Mouse (Mus musculus) c-Kit-positive CD71-positive TER-119-positive erythroid progenitor cells, embryonic 14.5 days (primary cell): ENCODE data around the gene Pomt1.

Experiments used
- DNase-seq: peaks from one replicate; pipeline ENCODE4 v3.0.0-alpha.2; 2013; ENCODE audit warnings: low spot score

The Pomt1 gene

DNA sequence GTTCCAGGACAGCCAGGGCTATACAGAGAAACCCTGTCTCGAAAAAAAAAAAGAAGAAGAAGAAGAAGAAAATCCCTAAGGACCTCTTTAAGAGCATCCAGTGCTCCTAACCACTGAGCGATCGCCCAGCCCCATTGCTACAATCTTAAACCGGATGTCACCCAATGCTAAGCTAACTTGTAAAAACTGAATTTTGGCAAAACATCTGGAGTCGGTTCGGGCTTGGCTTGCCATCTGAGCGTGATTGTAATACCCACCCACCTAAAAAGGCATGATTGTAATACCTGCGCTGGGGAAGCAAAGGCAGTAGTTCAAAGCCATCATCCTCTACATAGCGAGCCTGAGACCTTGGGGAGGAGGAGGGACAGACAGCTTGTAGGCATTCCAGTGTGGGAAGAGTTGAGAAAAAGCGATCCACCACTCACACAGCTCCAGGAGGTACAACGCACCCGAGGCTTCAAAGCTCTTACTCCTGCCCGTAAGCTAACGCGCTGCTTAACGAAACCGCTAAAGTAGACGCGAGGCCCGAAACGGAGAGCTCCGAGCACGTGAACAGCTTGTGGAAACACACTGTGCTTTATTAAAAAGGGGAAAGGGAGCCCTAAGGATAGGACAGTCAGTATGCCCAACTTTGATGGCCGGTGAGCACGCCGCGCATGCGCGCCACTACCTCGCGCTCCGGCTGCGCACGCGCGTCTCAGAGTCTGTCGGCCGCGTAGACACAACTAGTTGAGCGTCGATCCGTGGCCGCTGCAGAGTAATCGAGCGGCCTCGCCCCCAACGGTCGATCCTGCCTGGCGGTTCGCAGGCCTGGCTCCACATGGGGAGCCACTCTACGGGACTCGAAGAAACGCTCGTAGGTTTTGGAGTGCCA lies at the start of gene Pomt1:
Pomt1 (plus strand) TSS at position 705 of the 874 bp plus-strand sequence.
- peak; percentile 93 for DNase-seq

DNA sequence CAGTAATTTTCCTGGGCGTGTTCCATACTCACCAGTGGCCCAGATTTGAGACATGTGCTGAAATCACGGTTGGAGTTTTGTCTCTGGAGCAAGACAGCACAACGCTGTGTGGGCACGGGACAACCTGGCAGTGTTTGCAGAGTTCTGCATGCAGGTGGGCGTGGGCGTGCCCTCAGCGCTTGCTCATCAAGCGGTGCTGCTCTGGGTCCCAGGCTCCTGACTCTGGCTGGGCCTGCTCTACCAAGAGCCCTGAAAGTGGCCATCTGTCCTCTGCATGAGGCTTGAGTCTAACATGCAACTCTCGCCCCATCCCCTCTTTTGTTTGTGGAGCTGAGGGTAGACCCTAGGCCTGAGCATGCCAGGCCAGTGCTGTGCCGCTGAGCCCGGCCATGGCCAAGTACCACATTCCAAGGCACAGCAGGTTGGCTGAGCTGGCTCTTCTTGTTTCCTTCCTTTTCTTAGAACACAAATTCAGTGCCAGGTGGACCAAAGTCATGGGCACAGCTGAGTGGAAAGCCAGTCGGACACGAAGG lies 49.3 kb upstream of the Pomt1 start:
- no peak for DNase-seq

DNA sequence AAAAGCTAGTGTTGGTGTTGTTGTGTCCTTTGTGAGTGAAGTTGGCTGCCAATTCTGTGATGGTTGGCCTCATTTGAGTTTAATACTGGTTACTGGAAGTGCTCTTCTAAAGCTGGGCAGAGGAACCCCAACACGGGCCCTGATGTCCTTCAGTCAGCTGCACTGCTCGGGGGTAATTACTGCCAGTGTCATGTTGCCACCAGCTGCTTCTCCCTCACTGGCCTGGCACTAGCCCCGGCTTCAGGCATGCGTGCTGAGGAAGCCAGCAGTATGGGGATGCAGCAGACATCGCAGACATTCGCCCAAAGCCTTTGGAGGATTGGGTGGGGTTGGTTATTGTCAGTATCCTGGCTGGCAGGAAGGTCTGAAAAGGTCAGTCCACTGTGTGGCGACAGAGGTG lies 48.7 kb upstream of the Pomt1 start:
- DNase-seq, result no peak

DNA sequence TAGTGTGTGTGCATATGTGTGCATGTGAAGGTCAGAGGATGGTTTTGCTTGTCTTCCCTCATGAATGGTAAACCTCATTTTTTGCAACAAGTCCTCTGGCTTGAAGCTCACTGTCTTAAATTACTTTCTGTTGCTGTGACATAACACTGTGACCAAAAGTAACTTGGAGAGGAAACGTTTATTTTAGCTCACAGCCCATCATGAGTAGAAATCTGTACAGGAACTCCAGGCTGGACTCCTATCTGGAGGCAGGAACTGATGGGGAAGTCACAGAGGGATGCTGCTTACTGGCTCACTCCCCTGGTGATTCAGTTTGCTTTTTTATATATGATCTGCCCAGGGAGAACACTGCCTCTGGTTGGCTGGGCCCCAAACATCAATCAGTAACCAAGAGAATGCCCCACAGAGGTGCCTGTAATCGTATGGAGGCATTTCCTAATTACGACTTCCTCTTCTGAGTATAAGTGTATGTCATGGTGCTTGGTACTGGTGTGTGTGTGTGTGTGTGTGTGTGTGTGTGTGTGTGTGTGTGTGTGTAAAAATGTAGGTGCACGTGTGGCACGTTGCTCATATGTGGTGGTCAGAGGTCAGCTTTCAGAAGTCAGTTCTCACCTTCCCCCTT lies 47.2 kb upstream of the Pomt1 start:
- DNase-seq, result no peak

DNA sequence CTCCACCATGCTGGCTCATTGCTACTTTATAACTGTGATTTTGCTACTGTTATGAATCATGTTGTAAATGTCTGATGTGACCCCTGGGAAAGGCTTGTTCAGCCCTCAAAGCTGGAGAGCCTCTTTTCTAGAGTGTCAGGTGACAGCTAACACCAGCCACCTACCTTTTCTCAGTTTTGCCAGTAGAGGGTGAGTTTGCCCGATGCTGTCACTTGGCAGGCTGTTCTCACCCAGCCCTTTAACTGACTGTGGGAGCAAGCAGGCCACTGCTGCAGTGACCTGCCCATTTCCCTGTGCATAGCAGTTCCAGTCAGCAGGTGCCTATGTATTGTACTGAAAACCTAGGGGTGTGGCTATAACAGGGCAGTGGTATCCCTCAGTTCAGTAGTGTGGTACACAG lies 45.8 kb upstream of the Pomt1 start:
- no peak for DNase-seq

DNA sequence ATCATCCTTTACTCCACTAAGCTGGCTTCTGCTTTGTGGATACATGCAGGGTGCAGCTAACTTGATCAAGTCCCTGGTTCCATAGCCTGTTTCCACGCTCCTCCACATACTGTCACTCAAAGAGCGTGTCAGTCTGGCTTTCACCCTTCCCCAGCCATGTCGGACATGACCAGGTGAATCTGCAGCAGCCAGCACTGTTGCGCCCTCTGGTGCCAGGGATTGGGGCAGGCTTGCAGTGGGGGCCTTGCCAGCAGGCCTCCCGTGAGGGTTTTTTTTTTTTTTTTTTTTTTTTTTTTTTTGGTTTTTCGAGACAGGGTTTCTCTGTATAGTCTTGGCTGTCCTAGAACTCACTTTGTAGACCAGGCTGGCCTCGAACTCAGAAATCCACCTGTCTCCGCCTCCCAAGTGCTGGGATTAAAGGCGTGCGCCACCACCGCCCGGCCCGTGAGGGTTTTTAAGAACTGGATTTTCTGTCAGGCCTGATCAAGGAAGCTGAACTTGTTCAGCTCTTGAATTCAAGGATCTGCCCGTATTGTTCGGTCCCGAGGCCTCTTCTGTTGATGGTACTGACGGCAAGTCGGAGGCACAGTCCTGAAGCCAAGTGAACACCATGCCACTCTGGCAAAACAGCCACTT lies 44.4 kb upstream of the Pomt1 start:
- peak; percentile 23 for DNase-seq

DNA sequence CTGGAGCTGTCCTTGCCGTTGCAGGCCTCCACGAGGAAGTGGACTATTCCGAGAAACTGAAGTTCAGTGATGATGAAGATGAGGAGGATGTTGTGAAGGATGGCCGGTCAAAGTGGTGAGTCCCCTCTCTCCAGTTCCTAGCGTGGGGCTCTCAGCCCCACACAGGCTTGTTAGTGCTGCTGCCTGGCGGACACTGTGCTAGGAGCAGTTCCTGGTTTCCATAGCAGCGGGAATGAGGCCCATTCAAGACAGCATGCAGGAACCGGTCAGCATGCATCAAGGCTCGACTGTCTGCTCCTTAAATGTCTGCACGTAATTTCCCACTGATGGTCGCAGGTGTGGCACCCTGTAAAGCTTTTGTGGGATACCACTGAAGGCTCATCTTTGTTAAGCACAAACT lies 37.4 kb upstream of the Pomt1 start:
- DNase-seq, result no peak

DNA sequence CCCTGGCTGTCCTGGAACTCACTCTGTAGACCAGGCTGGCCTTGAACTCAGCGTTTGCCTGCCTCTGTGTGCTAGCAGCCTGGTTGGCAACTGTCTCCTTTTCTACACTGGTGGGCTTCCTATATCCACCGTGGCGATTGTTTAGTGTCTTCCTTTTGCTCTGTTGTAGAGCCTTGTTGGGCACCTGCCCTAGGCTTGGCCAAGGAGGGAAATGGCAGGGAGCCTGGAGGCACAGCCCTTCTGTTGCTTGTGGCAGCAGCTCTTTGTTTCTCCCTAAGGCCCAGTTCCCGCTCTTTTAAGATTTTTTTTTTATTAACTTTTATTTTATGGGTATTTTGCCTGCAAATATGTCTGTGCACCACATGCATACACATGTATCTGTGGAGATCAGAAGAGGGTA lies 36.4 kb upstream of the Pomt1 start:
- no peak for DNase-seq

DNA sequence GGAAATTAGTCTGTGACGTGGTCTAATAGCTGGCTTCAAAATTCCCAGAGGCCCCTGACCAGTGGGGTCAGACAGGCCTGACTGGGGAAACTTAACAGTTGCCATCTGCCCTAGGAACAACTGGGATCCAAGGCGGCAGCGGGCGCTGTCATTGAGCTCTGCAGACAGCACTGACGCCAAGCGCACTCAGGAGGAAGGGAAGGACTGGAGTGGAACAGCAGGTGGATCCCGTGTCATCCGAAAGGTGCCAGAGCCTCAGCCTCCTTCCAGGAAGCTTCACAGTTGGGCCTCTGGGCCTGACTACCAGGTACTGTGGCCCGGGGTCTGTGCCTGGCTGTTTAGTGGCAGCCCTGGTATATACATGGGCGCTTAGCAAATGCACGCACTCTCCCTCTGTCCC lies 35.7 kb upstream of the Pomt1 start:
- no peak for DNase-seq

DNA sequence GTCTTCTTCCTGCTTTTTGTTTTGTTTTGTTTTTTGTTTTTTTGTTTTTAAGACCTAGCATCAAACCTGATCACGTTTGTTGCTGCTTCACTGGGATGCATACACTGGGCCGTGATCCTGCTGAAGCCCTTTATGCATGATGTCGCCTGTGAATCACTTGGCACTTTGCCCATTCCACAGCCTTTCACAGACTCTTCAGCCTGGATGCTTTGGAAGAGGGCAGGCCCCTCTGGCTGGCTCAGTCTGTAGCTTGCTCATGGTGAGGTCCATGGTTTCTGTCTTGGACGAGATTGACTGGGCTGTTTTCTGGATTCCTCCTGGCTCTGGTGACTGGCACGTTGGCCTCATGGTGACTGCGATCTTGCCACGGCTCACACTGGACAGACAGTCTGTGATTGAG lies 34.9 kb upstream of the Pomt1 start:
- DNase-seq, result no peak

DNA sequence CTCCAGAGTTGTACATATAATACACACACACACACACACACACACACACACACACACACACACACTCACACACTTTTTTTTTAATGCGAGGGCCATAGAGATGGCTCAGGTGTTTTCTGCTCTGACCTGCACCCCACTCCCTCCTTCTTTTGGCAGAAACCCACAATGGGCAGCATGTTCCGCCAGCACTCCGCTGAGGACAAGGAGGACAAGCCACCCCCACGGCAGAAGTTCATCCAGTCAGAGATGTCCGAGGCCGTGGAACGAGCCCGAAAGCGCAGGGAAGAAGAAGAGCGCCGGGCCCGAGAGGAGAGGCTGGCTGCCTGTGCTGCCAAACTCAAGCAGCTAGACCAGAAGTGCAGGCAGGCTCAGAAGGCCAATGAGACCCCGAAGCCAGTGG lies 32.5 kb upstream of the Pomt1 start:
- DNase-seq, result no peak

DNA sequence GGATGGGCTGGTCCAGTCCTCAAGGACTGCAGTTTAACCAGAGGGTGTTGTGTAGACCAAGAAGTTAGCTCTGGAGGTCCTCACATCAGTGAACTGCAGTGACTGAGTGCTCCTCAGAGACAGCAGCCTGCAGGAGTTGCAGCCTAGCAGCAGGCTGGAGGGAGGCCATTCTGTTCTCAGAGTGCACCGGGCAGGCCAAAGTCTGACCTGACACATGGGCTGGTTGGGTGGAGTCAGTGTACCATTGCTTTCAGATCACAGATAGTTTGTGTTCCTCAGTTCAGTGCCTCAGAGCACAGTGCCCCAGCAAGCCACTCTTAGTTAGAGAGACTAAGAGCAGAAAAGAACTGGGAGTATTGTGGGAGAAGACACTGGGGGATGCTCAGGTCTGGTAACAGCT lies 28.7 kb upstream of the Pomt1 start:
- no peak for DNase-seq

DNA sequence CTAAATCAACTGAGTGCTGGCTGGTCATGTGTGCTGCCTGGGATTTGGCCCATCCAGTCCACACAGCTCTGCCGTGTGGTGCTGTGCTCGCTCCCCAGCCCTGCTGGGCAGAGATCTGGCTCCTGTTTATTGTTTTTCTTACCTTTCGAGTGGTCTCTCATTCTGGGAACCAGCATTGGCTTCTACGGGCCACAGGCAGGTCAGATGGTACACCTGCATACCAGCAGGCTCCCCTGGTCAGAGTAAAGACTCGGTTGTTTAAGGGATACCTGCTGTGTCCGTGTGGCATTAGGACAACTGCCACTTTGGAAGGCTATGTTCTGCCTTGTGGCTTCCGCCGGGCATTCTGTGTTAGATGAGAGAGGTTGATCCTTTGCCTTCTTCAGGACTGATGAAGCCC lies 24.7 kb upstream of the Pomt1 start:
- DNase-seq, result no peak

DNA sequence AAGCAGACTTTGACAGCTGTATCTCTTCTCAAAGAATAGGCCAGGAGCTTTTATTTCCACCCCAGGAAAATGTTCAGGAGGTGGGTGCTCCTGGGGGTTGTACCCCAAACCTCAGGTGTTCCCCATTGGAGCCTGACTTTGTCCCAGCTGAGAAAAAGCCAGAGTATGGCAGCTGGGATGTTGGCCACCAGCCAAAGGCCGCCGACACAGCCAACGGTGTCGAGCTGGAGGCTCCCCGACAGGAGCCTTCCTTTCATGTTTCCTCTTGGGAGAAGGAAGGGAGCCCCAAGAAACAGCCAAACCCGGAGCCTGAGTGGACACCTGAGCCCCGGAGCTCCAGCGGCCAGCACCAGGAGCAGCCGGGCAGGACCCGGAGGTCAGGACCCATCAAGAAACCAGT lies 23.4 kb upstream of the Pomt1 start:
- DNase-seq, result no peak

DNA sequence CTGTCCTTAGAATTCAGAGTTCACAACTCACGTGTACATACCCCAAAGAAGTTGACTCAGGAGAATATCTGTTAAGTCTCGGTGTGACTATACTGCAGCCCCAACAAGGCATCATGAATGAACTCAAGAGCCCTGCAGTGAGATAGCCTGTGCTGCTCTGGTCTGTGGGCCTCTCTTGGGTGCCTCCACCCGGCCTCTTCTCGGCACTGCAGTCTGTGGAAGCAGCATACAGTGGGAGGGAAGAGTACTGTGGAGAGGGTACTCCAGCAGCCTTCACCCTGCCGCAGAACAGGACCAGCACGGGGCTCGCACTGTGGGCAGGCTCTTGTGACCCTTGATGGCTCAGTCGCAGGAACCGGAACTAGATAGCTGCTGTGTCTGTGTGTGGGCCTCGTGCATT lies 20.8 kb upstream of the Pomt1 start:
- DNase-seq, result no peak

DNA sequence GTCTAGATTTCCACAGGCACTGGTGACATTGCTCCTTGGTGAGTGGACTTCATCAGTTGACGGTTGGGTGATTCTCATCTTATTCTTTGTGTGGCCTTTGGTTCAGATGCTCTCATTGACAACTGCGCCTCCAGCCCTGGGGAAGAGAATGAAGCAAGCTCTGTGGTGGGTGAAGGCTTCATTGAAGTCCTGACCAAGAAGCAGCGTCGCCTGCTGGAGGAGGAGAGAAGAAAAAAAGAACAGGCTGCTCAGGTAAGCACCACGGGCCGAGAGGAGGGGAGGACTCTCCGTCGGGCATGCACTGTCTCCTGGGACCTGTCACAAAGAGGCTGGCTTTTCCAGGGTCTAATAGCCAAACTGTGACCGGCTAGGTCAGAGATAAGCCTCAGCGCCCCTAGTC lies 19.9 kb upstream of the Pomt1 start:
- DNase-seq, result no peak

DNA sequence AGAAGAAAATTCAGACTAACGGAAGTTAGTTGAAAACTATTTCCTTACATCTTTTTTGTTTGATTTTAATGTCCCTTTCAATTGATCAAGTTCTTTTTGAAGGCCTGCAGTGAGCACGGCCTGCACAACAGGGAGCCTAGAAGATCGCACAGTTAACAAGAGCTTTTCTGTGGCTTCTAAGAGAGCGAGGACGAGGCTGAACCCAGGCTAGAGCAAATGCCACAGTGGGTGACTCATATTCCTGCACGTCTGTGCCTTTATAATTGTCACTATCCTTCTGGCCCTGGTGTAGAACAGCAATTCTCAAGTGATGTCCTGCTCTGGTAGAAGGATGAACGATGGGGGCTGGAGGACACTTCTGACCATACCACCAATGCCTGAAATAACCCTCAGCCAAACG lies 18.7 kb upstream of the Pomt1 start:
- DNase-seq, result no peak

DNA sequence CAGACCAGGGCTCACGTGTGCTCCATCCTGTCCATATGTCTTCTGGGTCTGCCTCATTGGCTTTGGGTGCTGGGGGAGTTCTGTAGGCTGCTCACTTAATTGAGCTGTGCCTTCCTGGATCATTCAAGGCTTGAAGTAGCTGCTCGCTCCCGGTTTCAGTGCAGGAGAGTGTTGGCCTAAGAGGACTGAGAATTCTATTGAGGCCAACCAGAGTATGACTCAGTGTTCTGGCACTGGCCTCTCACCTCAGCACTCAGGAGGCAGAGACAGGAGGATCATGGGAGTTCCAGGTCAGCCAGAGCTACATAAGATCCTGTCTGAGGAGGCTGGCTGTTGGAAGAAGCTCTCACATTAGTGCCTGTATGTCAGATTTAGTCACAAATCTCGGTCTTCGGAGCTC lies 18.3 kb upstream of the Pomt1 start:
- no peak for DNase-seq

DNA sequence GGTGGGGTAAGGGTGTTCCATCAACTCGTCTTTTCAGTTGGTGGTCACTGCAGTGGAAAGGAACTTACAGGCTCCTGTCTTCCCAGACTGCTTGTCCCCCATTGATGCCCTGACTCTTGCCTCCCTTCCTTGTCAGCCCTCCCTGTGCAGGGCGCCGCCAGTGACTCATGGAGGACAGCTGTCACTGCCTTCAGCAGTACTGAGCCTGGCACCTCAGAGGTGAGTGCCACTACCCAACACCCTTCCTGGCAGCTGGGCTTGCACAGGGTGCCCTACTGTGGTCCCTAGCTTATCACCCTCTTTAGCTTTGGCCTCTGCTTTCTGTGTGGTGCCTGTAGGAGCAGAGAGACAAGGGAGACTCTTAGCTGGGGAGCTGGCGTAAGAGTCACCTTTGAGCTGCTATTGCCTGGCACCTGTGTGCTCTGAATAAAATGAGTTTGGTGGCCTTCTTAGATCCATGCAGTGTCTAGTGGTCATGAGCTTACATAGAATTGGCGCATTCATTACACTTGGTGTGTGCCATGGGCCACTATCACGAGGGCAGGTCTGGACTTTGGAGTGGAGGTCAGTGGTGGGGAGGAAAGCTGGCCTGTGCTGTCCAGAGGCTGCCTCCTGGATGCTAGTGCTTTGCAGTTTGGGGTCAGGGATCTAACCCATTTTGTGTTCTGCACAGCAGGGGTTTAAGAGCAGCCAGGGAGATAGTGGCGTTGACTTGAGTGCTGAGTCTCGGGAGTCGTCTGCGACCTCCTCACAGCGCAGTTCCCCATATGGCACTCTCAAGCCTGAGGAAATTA lies 17.7 kb upstream of the Pomt1 start:
- DNase-seq, result no peak

DNA sequence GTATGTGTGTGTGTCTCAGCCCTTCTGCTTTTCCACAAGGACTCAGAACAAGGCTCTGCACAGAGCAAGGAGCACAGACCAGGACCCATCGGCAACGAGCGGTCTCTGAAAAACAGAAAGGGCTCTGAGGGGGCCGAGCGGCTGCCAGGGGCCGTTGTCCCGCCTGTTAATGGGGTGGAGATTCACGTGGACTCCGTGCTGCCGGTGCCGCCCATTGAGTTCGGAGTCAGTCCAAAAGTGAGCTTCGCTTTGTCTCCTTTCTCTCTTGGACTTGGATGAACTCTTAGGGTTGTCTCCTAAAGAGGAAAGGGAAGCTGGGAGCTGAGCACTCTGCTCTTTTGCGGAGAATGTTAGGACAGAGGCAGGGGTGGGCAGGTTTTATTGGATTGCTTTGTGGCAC lies 16.9 kb upstream of the Pomt1 start:
- no peak for DNase-seq

DNA sequence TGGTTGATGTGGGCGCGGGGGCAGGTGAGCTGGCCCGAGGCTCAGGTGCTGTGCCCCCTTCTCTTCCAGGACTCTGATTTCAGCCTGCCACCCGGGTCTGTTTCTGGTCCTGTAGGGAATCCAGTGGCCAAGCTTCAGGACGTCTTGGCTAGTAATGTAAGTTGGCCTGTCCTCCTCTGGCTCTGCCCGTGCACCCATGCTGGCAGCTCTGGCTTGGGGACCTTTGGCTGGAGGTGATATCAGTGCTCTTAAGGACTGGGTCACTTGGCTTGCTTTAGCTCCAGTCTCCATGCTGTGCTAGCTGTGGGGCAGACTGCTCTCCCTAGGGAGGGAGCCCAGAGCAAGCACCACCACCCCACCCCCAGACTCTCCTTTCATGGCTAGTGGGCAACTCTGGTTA lies 16.4 kb upstream of the Pomt1 start:
- no peak for DNase-seq

DNA sequence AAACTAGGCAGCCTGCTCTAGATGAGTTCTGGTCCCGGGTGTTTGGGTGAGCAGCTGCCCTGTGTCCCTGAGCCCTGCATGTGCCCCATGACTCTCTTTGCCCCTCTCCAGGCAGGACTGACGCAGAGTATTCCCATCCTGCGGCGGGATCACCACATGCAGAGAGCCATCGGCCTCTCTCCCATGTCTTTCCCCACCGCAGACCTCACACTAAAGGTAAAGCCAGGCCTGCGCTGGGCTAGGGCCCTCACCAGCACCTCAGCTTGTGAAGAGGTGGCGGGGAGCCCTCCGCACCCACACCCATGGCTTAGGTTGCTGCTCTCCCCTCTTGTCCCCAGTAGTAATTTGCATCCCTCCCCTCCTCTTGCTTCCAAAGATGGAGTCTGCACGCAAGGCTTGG lies 15.4 kb upstream of the Pomt1 start:
- no peak for DNase-seq
